Mouse (Mus musculus): ENCODE measurements around the gene Zfyve9. TPM values are rescaled to one million over a fixed set of nuclear protein-coding genes. Genes with fewer than 3 reads are reported as not detected.

Zfyve9 gene
- polyA plus RNA-seq, 1 experiment from 2014 or later: 6.9 TPM

DNA sequence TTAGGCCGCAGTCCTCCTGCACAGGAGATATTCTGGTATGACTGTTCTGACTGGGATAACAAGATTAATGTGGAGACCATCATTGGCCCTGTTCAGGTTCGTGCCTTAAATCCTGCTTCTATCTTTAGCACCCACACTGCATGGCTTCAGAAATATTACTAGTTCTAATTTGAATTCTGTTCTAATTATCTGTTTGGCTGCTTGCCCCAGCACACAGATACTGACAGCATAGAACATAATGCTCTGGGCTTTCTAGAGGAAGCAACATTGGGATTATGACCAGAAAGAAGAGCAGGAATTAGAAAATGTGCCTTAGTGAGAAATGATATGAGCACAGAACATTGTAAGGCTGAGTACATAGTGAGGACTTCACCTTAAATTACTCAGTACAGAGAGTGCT is 187.2 kb downstream of the Zfyve9 start:
- H3K4me2 ChIP-seq: no peak overlapping the region
- no peak for ATAC-seq (ENCODE audit: low FRiP score)
- H3K9ac ChIP-seq: no peak overlapping the region
- H3K4me3 ChIP-seq: no peak overlapping the region
- no peaks in the 10 kb centered on the region for H3K9me3 ChIP-seq
- H3K27me3 ChIP-seq: no peaks in the 10 kb centered on the region
- no peaks in the 10 kb centered on the region for H3K4me1 ChIP-seq (replicated peaks)
- no peak overlapping the region for H3K27ac ChIP-seq
- 95% methylated on average over 2 of the region's 2 CpGs for WGBS
- H3K36me3 ChIP-seq: no peaks in the 10 kb centered on the region

Other genes starting within 250 kb of the Zfyve9 start
- 87.9 and 90.1 TPM in 2 replicates for gene Prpf38a, start 201.5 kb downstream of the Zfyve9 start, polyA plus RNA-seq (2015; fragmentation: Nextera tagmentation; extraction: Ambion mirVana)
- 1.9 and 3.2 TPM in 2 replicates for gene Orc1, start 201.4 kb downstream of the Zfyve9 start, polyA plus RNA-seq (2015; fragmentation: Nextera tagmentation; extraction: Ambion mirVana)
- gene Cc2d1b, start 160.9 kb downstream of the Zfyve9 start, polyA plus RNA-seq (2015; fragmentation: Nextera tagmentation; extraction: Ambion mirVana): 16.2 and 20.1 TPM in 2 replicates
- gene 3110021N24Rik, start 61.1 kb downstream of the Zfyve9 start, polyA plus RNA-seq (2015; fragmentation: Nextera tagmentation; extraction: Ambion mirVana): 0.93 and 1.7 TPM in 2 replicates
- gene Btf3l4, start 52.8 kb upstream of the Zfyve9 start, polyA plus RNA-seq (2015; fragmentation: Nextera tagmentation; extraction: Ambion mirVana): 218 and 222 TPM in 2 replicates
- gene Txndc12, start 53.8 kb upstream of the Zfyve9 start, polyA plus RNA-seq (2015; fragmentation: Nextera tagmentation; extraction: Ambion mirVana): 75.1 and 79.5 TPM in 2 replicates
- gene Kti12, start 67.0 kb upstream of the Zfyve9 start, polyA plus RNA-seq (2015; fragmentation: Nextera tagmentation; extraction: Ambion mirVana): 28.3 and 31.3 TPM in 2 replicates
- gene A730015C16Rik, start 67.8 kb upstream of the Zfyve9 start, polyA plus RNA-seq (2015; fragmentation: Nextera tagmentation; extraction: Ambion mirVana): 1.5 and 1.7 TPM in 2 replicates
- gene Rab3b, start 98.3 kb upstream of the Zfyve9 start, polyA plus RNA-seq (2015; fragmentation: Nextera tagmentation; extraction: Ambion mirVana): 104 and 108 TPM in 2 replicates
- 78.7 and 85.0 TPM in 2 replicates for gene Nrd1, start 219.9 kb upstream of the Zfyve9 start, polyA plus RNA-seq (2015; fragmentation: Nextera tagmentation; extraction: Ambion mirVana)